Mouse (Mus musculus) bone marrow, adult 2 months (tissue): ENCODE measurements around the gene Pkn1.

Source experiments
- CTCF ChIP-seq: fragments of 200-500 bp; IDR thresholded peaks from 2 replicates; pipeline ENCODE4 v1.5.1; 2011; ENCODE audit warnings: low read length, control low read depth; ENCODE audit not compliant: control insufficient read depth, insufficient read depth
- POLR2A ChIP-seq: fragments of 200-500 bp; IDR thresholded peaks from 2 replicates; pipeline ENCODE4 v1.6.1; 2011; ENCODE audit warnings: low read depth, mild to moderate bottlenecking, control low read depth, low read length, borderline replicate concordance; ENCODE audit not compliant: control insufficient read depth

- TF ChIP-seq CTCF = no peak
- TF ChIP-seq POLR2A = no peak
Observed at GRCm38 (mm10) chr8:83623549-83623948, 75.4 kb downstream of the Pkn1 start.
